Mouse (Mus musculus): ENCODE measurements around the gene St3gal5.
"Not testable (repeated sequence)": the region's sequence is repeated elsewhere in the genome, so short reads cannot be mapped to it uniquely, and the experiment has no call there.

GRCm38 (mm10) chr6:72060677-72061076 lies 36.7 kb upstream of the St3gal5 start:
- TF ChIP-seq POLR2A (IDR thresholded peaks at IDR 0.05; ENCODE audit: insufficient read depth, low read length); CTCF (IDR thresholded peaks at IDR 0.05; ENCODE audit: low read depth, low read length); EP300 (IDR thresholded peaks at IDR 0.05; ENCODE audit: insufficient read depth, low read depth, low read length): not testable (repeated sequence)
